Mouse (Mus musculus): ENCODE results near the gene Palb2. TPM values are rescaled to one million over a fixed set of nuclear protein-coding genes. Genes with fewer than 3 reads are reported as not detected.
A peak's percentile ranks its signal among the peaks of the same experiment; 100 is the strongest.

Gene Palb2
- total and polyA plus RNA-seq, 3 experiments, result 11.7 to 17.5 (median 14.0) TPM

DNA sequence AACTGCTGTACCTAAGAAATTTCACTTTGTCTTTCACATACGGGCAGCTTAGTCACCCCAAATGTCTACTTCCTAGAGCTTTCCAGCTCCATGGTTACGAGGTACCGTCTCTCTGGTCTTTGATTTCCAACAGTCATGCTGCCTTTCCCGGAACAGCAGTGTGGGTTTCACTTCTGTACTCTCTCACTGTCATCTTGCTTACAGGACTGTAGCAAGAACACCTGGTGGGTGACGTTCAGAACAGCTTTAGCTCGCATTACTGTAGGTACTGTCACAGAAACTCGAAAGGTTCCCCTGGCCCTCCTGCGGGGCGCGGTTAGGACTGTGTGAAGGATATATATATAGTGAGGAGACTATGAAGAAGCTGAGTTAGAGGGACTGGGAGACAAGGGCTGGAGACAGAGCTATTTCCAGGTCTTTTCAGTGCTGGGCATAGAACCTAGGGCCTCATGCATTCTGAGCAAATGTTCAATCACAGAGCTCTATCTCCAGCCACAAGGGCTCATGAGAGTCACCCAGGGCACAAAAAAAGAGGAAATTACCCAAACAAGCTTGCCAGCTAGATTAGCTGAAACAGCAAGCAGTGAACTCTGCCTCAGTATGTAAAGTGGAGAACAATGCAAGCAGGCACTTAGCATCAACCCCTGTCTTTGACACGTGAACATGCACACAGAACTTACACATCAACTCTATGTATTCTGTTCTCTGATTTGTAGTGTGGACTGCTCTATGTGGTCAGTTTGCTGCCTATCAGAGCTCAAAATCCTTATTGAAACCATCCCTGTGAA is 45.4 kb downstream of the Palb2 start:
- Histone ChIP-seq H3K27me3 (replicated peaks) (no peaks in the 10 kb centered on the region), H3K27ac (ENCODE audit: insufficient read depth, low read depth) (peak overlapping the region; percentile 89), H3K79me2 (replicated peaks; ENCODE audit: control insufficient read depth, extremely low read depth, insufficient read depth, poor library complexity, severe bottlenecking) (peaks cover 7% of the 10 kb centered on the region; the same call in 1 of the 2 replicates), H3K4me3 (replicated peaks in 1 of 3; ENCODE audit: low read depth in 2 of 3, low read length in 2 of 3, poor library complexity in 1 of 3) (peak overlapping the region in 1 of 3 experiments; percentile 8), H3K4me2 (ENCODE audit: insufficient read depth, low read depth, poor library complexity, severe bottlenecking) (peak overlapping the region; percentile 41), H3K9me3 (replicated peaks; ENCODE audit: low read length) (no peaks in the 10 kb centered on the region), H3K36me3 (replicated peaks in 1 of 2; ENCODE audit: control insufficient read depth in 1 of 2, insufficient read depth in 1 of 2, low read length in 1 of 2) (peaks cover 53 to 77% of the 10 kb centered on the region in 2 experiments), H3K4me1 (ENCODE audit: control insufficient read depth in 1 of 2, insufficient read depth in 2 of 2) (peaks cover 14 to 57% of the 10 kb centered on the region in 2 experiments), H3K9ac (ENCODE audit: insufficient read depth, low read depth) (no peak overlapping the region; the same call in 1 of the 2 replicates)
- DNase-seq (ENCODE audit: extremely low read depth), result peak; percentile 90
- in situ Hi-C loops (cut with MboI; ENCODE audit: low pct_ligation_motif_present, low pct_unique_long_range_greater_than_20kb, low sequenced_read_pairs) (no loop called here), dilution Hi-C loops (cut with MboI; ENCODE audit: extremely low pct_ligation_motif_present, extremely low pct_unique_long_range_greater_than_20kb, low sequenced_read_pairs) (no loop called here)
- TF ChIP-seq PAX5 (IDR thresholded peaks at IDR 0.05; ENCODE audit: low read length) (no peak), MXI1 (IDR thresholded peaks at IDR 0.05; ENCODE audit: low read depth, low read length) (peak; percentile 78; the same call in 1 of the 2 replicates), ELF1 (IDR thresholded peaks at IDR 0.05; ENCODE audit: low read depth, low read length) (0 out of 2 replicates have a peak, but pooled peaks have one; percentile 24), POLR2A (IDR thresholded peaks at IDR 0.05; ENCODE audit: low read depth, low read length) (0 out of 2 replicates have a peak, but pooled peaks have one; percentile 31), ETS1 (conservative IDR thresholded peaks at IDR 0.05; ENCODE audit: low read depth, low read length) (peak; percentile 77), IRF4 (IDR thresholded peaks at IDR 0.05; ENCODE audit: low read depth, low read length) (peak; percentile 85), POLR2AphosphoS2 (IDR thresholded peaks at IDR 0.05; ENCODE audit: low read depth, low read length) (peak; percentile 59; the same call in 1 of the 2 replicates), CHD1 (IDR thresholded peaks at IDR 0.05; ENCODE audit: low read depth, low read length) (no peak), MYC (IDR thresholded peaks at IDR 0.05; ENCODE audit: low read depth, low read length) (peak; percentile 28; the same call in 1 of the 2 replicates), MEF2A (IDR thresholded peaks at IDR 0.05; ENCODE audit: borderline replicate concordance, low read depth, low read length) (peak; percentile 29; the same call in 1 of the 2 replicates), RCOR1 (conservative IDR thresholded peaks at IDR 0.05; ENCODE audit: low read depth, low read length) (no peak), BHLHE40 (IDR thresholded peaks at IDR 0.05; ENCODE audit: low read depth, low read length) (peak; percentile 52; the same call in 1 of the 2 replicates), RAD21 (IDR thresholded peaks at IDR 0.05; ENCODE audit: low read depth, low read length) (no peak), EP300 (IDR thresholded peaks at IDR 0.05; ENCODE audit: low read length) (peak; percentile 75), SIN3A (IDR thresholded peaks at IDR 0.05; ENCODE audit: low read length) (peak; percentile 65), TBP (conservative IDR thresholded peaks at IDR 0.05; ENCODE audit: low read depth, low read length) (0 out of 2 replicates have a peak, but pooled peaks have one; percentile 40), GABPA (IDR thresholded peaks at IDR 0.05; ENCODE audit: insufficient replicate concordance, low read depth, low read length) (no peak), TCF12 (IDR thresholded peaks at IDR 0.05; ENCODE audit: low read depth, low read length) (peak; percentile 79)

DNA sequence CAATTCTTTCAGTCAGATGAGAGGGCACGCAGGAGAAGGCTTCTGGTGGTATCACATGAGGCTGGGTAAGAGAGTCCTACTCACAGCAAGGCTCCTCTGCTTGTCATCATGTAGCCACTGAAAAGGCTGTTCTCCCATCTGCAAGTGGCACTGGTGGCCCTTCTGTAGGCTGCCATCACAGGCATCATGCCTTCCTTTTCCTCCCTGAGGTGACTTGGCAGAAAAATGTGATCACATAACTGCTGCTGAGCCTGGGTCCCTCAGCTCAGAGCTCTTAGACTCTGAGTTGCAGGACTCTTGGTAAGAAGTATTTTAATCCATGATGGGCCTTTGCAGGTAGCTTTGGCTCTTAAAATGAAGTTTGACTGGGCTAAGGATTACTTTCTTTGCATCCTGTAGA is 51.7 kb downstream of the Palb2 start:
- Histone ChIP-seq H3K9me3 (replicated peaks; ENCODE audit: low read length) (no peaks in the 10 kb centered on the region), H3K4me2 (ENCODE audit: insufficient read depth, low read depth, poor library complexity, severe bottlenecking) (no peak overlapping the region), H3K79me2 (replicated peaks; ENCODE audit: control insufficient read depth, extremely low read depth, insufficient read depth, poor library complexity, severe bottlenecking) (0 out of 2 replicates have a peak, but pooled peaks cover 3% of the 10 kb centered on the region), H3K27ac (ENCODE audit: insufficient read depth, low read depth) (no peak overlapping the region), H3K27me3 (replicated peaks) (no peaks in the 10 kb centered on the region), H3K36me3 (replicated peaks in 1 of 2; ENCODE audit: control insufficient read depth in 1 of 2, insufficient read depth in 1 of 2, low read length in 1 of 2) (peaks cover 55 to 91% of the 10 kb centered on the region in 2 experiments), H3K4me1 (ENCODE audit: control insufficient read depth in 1 of 2, insufficient read depth in 2 of 2) (peaks cover 0 to 30% of the 10 kb centered on the region in 2 experiments; a peak in 3 of 4 replicates), H3K4me3 (replicated peaks in 1 of 3; ENCODE audit: low read depth in 2 of 3, low read length in 2 of 3, poor library complexity in 1 of 3) (no peak overlapping the region), H3K9ac (ENCODE audit: insufficient read depth, low read depth) (no peak overlapping the region)
- TF ChIP-seq TBP (conservative IDR thresholded peaks at IDR 0.05; ENCODE audit: low read depth, low read length), result no peak
- no peak for TF ChIP-seq MAZ (IDR thresholded peaks at IDR 0.05; ENCODE audit: low read depth, low read length)
- dilution Hi-C loops (cut with MboI; ENCODE audit: extremely low pct_ligation_motif_present, extremely low pct_unique_long_range_greater_than_20kb, low sequenced_read_pairs), result no loop called here
- DNase-seq (ENCODE audit: extremely low read depth), result no peak
- in situ Hi-C loops (cut with MboI; ENCODE audit: low pct_ligation_motif_present, low pct_unique_long_range_greater_than_20kb, low sequenced_read_pairs), result no loop called here

All from CH12.LX (cell line).